Mouse (Mus musculus) layer of hippocampus, postnatal 25 days (tissue): ENCODE results near the gene Adap1. TPM values are rescaled to one million over a fixed set of nuclear protein-coding genes. Genes with fewer than 3 reads are reported as not detected.

Experiments used
- microRNA-seq, 2 experiments: library from miRNA; unstranded; fragments of <30 nt; microRNA quantifications; one replicate each; pipeline ENCODE4 v1.2.0; 2021
- total RNA-seq, 2 experiments: library from RNA; stranded (reverse); gene quantifications; 2 replicates each; pipeline ENCODE4 v1.2.3; 2021

Adap1 gene
- total RNA-seq, 2 experiments from 2014 or later: 207 to 215 TPM

Small RNA genes within 50 kb of the gene (microRNA-seq; reads per million reads assigned to microRNA genes)
- 399 to 453 reads per million in 2 experiments for gene Mir339

Other genes starting within 250 kb of the Adap1 start
- 100 to 1,000 TPM; 375 to 428 TPM for gene Prkar1b, start 175.6 kb downstream of the Adap1 start, total RNA-seq
- gene Dnaaf5, start 175.4 kb downstream of the Adap1 start, total RNA-seq: 1 to 10 TPM; 6.8 to 7.6 TPM
- 10 to 100 TPM; 65.6 to 86.5 TPM for gene Sun1, start 125.0 kb downstream of the Adap1 start, total RNA-seq
- gene Get4, start 73.3 kb downstream of the Adap1 start, total RNA-seq: 10 to 100 TPM; 45.2 to 55.3 TPM
- gene Cox19, start 25.8 kb upstream of the Adap1 start, total RNA-seq: 10 to 100 TPM; 66.7 to 67.9 TPM
- not detected for gene Cyp2w1, start 27.0 kb upstream of the Adap1 start, total RNA-seq
- gene Gpr146, start 52.1 kb upstream of the Adap1 start, total RNA-seq: 10 to 100 TPM; 12.7 to 13.1 TPM
- gene C130050O18Rik, start 79.7 kb upstream of the Adap1 start, total RNA-seq: under 1 TPM; 0.25 to 0.33 TPM
- gene Gper1, start 97.5 kb upstream of the Adap1 start, total RNA-seq: 1 to 10 TPM; 2.3 to 2.8 TPM
- 10 to 100 TPM; 14.0 to 17.3 TPM for gene 3110082I17Rik, start 134.9 kb upstream of the Adap1 start, total RNA-seq
- 10 to 100 TPM; 66.4 to 70.4 TPM for gene Zfand2a, start 158.9 kb upstream of the Adap1 start, total RNA-seq
- gene Uncx, start 217.9 kb upstream of the Adap1 start, total RNA-seq: not detected